Mouse (Mus musculus) neural tube, embryonic 11.5 days (tissue): Measurements from ENCODE around the gene Gabrr2. TPM values are rescaled to one million over a fixed set of nuclear protein-coding genes. Genes with fewer than 3 reads are reported as not detected.
"Not testable (repeated sequence)": the region's sequence is repeated elsewhere in the genome, so short reads cannot be mapped to it uniquely, and the experiment has no call there.

Experiments
- ATAC-seq: fragments of 200-750 bp; cut with Nextera tagmentation; 2 replicates; pipeline ENCODE4 v1.8.0; 2017; ENCODE audit warnings: moderate number of reproducible peaks, mild to moderate bottlenecking, moderate TSS enrichment, moderate library complexity; ENCODE audit not compliant: insufficient read depth, low FRiP score, low TSS enrichment
- DNase-seq: peaks from one replicate; pipeline ENCODE4 v3.0.0-alpha.2; 2015; ENCODE audit warnings: low spot score
- H3K27ac ChIP-seq: fragments of 300-500 bp; sonication (generic); 2 replicates; pipeline ENCODE4 v1.5.1; 2014; ENCODE audit warnings: low read depth, mild to moderate bottlenecking, low read length
- H3K27me3 ChIP-seq: fragments of 300-500 bp; sonication (generic); 2 replicates; pipeline ENCODE4 v1.6.1; 2014; ENCODE audit warnings: mild to moderate bottlenecking, low read length, mixed read lengths; ENCODE audit not compliant: control insufficient read depth, insufficient read depth
- H3K36me3 ChIP-seq: fragments of 300-500 bp; sonication (generic); 2 replicates; pipeline ENCODE4 v1.6.1; 2014; ENCODE audit warnings: mild to moderate bottlenecking, low read length, moderate library complexity, mixed read lengths; ENCODE audit not compliant: control insufficient read depth, insufficient read depth
- H3K4me1 ChIP-seq: fragments of 300-500 bp; sonication (generic); 2 replicates; pipeline ENCODE4 v1.6.1; 2014; ENCODE audit warnings: low read length, mixed read lengths; ENCODE audit not compliant: control insufficient read depth, insufficient read depth
- H3K4me2 ChIP-seq: fragments of 300-500 bp; sonication (generic); 2 replicates; pipeline ENCODE4 v1.6.1; 2014; ENCODE audit warnings: low read depth, mild to moderate bottlenecking, moderate library complexity
- H3K4me3 ChIP-seq: fragments of 300-500 bp; sonication (generic); 2 replicates; pipeline ENCODE4 v1.5.1; 2014; ENCODE audit warnings: low read depth, low read length
- H3K9ac ChIP-seq: fragments of 300-500 bp; sonication (generic); 2 replicates; pipeline ENCODE4 v1.6.1; 2014; ENCODE audit warnings: mild to moderate bottlenecking, low read length
- H3K9me3 ChIP-seq: fragments of 300-500 bp; sonication (generic); 2 replicates; pipeline ENCODE4 v1.6.1; 2016; ENCODE audit warnings: low read length; ENCODE audit not compliant: control insufficient read depth
- whole genome bisulfite sequencing: fragments of 180-500 bp; shearing (Covaris S2); extraction: QIAGEN DNeasy Blood & Tissue Kit; methylation state at CpG from one replicate; pipeline ENCODE4 v1.1.7; 2014; 5-methylcytosine and 5-hydroxymethylcytosine counted together
- polyA plus RNA-seq: library from polyadenylated mRNA; unstranded; fragments of >200 nt; fragmentation: Nextera tagmentation; extraction: Ambion mirVana; gene quantifications from 2 replicates; pipeline ENCODE4 v1.2.1, GENCODE M21; 2014

Gabrr2 gene
- polyA plus RNA-seq, 1 experiment from 2014 or later, result not detected

- 93% methylated on average over 10 of the region's 14 CpGs for WGBS
- not testable (repeated sequence) for H3K4me3 ChIP-seq, ATAC-seq
Measured at GRCm38 (mm10) chr4:33112866-33113265, 50.1 kb downstream of the Gabrr2 start.

GRCm38 (mm10) chr4:33119118-33119517 lies 56.3 kb downstream of the Gabrr2 start:
- ATAC-seq, H3K9ac ChIP-seq, H3K27me3 ChIP-seq, H3K4me1 ChIP-seq, H3K27ac ChIP-seq, H3K4me2 ChIP-seq, H3K9me3 ChIP-seq, H3K4me3 ChIP-seq, H3K36me3 ChIP-seq: not testable (repeated sequence)
- DNase-seq, result peak; percentile 65
- 9% methylated on average over 3 of the region's 3 CpGs for WGBS

More at GRCm38 (mm10) chr4:33112866-33113265, 50.1 kb downstream of the Gabrr2 start:
- not testable (repeated sequence) for H3K4me1 ChIP-seq, H3K9ac ChIP-seq, H3K9me3 ChIP-seq, H3K36me3 ChIP-seq, H3K27ac ChIP-seq, H3K27me3 ChIP-seq, DNase-seq, H3K4me2 ChIP-seq

DNA sequence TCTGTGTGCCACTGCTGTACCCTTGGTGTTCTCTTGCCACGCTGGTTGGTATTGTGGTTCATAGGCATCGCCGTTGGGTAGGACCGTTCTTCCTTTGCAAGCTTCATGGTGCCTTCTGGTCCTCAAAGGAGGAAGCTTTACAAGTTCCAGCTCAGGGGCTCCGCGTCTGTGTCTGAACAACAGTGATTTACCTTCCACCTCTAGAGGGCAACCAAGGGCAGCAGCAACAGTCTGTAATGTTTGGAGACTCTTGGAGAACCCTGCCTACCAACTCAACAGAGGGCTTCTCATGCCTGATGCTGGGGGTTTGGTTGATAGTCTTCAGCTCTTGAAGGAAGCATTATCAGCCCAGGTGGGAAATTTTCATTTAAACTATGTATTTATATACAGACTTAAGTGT lies 61.7 kb downstream of the Gabrr2 start:
- no peaks in the 10 kb centered on the region for H3K27me3 ChIP-seq
- H3K4me1 ChIP-seq, result no peaks in the 10 kb centered on the region
- no peak overlapping the region for H3K9ac ChIP-seq
- no peak overlapping the region for H3K4me3 ChIP-seq
- no peak for DNase-seq
- no peaks in the 10 kb centered on the region for H3K9me3 ChIP-seq
- no peak overlapping the region for H3K4me2 ChIP-seq
- H3K27ac ChIP-seq, result no peak overlapping the region
- no peaks in the 10 kb centered on the region for H3K36me3 ChIP-seq
- ATAC-seq, result no peak
- 79% methylated on average over 6 of the region's 6 CpGs for WGBS

- H3K4me1 ChIP-seq, result no peaks in the 10 kb centered on the region
- no peak overlapping the region for H3K4me3 ChIP-seq
- H3K4me2 ChIP-seq, result no peak overlapping the region
- ATAC-seq (no peak), DNase-seq (no peak)
- no peaks in the 10 kb centered on the region for H3K36me3 ChIP-seq
- H3K27me3 ChIP-seq, result no peaks in the 10 kb centered on the region
- 79% methylated on average over 10 of the region's 10 CpGs for WGBS
- no peaks in the 10 kb centered on the region for H3K9me3 ChIP-seq
- H3K27ac ChIP-seq, result no peak overlapping the region
- H3K9ac ChIP-seq, result no peak overlapping the region
Measured at GRCm38 (mm10) chr4:33125409-33126084, 62.7 kb downstream of the Gabrr2 start.

DNA sequence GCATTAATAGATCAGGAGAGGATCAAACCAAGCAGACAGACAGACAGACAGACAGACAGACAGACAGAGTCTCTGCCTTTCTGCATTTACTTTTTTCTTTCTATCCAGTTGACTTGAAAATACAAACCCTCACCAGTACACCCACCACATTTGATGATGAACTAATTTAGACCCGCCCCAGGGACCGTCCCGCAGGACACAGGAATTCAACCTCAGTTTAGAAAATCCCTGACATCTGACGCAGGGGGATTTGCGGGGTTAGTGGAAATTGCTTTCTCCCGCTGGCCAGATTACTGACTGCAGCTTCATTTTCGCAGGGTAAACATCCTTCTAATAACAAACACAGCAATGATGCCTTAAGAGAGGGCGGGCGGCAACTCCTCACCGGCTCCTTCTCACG lies 69.4 kb downstream of the Gabrr2 start, which contains the start of gene Gabrr1:
TSS of gene Gabrr1 (plus strand) at position 301 of the 400 bp plus-strand sequence.
- ATAC-seq (no peak), DNase-seq (no peak)
- WGBS, result 80% methylated on average over 11 of the region's 11 CpGs
- Histone ChIP-seq H3K36me3 (no peaks in the 10 kb centered on the region), H3K27ac (no peak within 1 kb of the TSS), H3K9me3 (no peaks in the 10 kb centered on the region), H3K4me2 (no peak within 1 kb of the TSS), H3K27me3 (no peaks in the 10 kb centered on the region), H3K9ac (no peak within 1 kb of the TSS), H3K4me1 (no peaks in the 10 kb centered on the region), H3K4me3 (no peak within 1 kb of the TSS)

Other genes with a start within 250 kb of the Gabrr2 start
- 28.1 and 31.3 TPM in 2 replicates for gene Ankrd6, start 112.2 kb upstream of the Gabrr2 start, polyA plus RNA-seq
- 40.5 and 42.3 TPM in 2 replicates for gene Rragd, start 80.0 kb upstream of the Gabrr2 start, polyA plus RNA-seq
- gene Ube2j1, start 31.6 kb upstream of the Gabrr2 start, polyA plus RNA-seq, result 62.8 and 64.2 TPM in 2 replicates
- gene Gabrr1, start 69.5 kb downstream of the Gabrr2 start, polyA plus RNA-seq, result not detected in 2 replicates
- 0.95 TPM in 2 replicates for gene Pm20d2, start 126.7 kb downstream of the Gabrr2 start, polyA plus RNA-seq
- 9.5 and 10.9 TPM in 2 replicates for gene Srsf12, start 146.0 kb downstream of the Gabrr2 start, polyA plus RNA-seq
- 88.8 and 89.0 TPM in 2 replicates for gene Pnrc1, start 227.2 kb downstream of the Gabrr2 start, polyA plus RNA-seq
- gene Rngtt, start 247.3 kb downstream of the Gabrr2 start, polyA plus RNA-seq, result 35.1 and 36.8 TPM in 2 replicates